Mouse (Mus musculus): ENCODE results near the gene Trim47. TPM values are rescaled to one million over a fixed set of nuclear protein-coding genes. Genes with fewer than 3 reads are reported as not detected.

Trim47 gene
- polyA plus RNA-seq, 1 experiment from 2014 or later = 6.2 TPM

GRCm38 (mm10) chr11:116081081-116081480, 45.9 kb downstream of the Trim47 start:
- no peaks in the 10 kb centered on the region for H3K27me3 ChIP-seq (replicated peaks)
- H3K4me3 ChIP-seq = no peak overlapping the region
- no peak overlapping the region for H3K4me2 ChIP-seq
- H3K27ac ChIP-seq = peak overlapping the region; percentile 99
- no peak for ATAC-seq
- WGBS (ENCODE audit: insufficient replicate concordance) = 64% methylated on average over 6 of the region's 6 CpGs
- H3K9me3 ChIP-seq (replicated peaks) = no peaks in the 10 kb centered on the region
- H3K4me1 ChIP-seq = peaks cover 94% of the 10 kb centered on the region
- peak overlapping the region; percentile 3; the same call in 1 of the 2 replicates for H3K9ac ChIP-seq
- peaks cover 66% of the 10 kb centered on the region for H3K36me3 ChIP-seq

GRCm38 (mm10) chr11:116079511-116079910, 47.5 kb downstream of the Trim47 start:
- Histone ChIP-seq H3K4me3 (no peak overlapping the region), H3K27ac (peak overlapping the region; percentile 99), H3K4me2 (no peak overlapping the region), H3K9me3 (replicated peaks) (no peaks in the 10 kb centered on the region), H3K4me1 (peaks cover 93% of the 10 kb centered on the region), H3K27me3 (replicated peaks) (no peaks in the 10 kb centered on the region), H3K36me3 (peaks cover 58% of the 10 kb centered on the region), H3K9ac (0 out of 2 replicates have a peak overlapping the region, but pooled peaks have one; percentile 0)
- 59% methylated on average over 10 of the region's 10 CpGs for WGBS (ENCODE audit: insufficient replicate concordance)
- no peak for ATAC-seq

GRCm38 (mm10) chr11:116078676-116079320, 48.2 kb downstream of the Trim47 start:
- peaks cover 93% of the 10 kb centered on the region for H3K4me1 ChIP-seq
- ATAC-seq = no peak
- no peaks in the 10 kb centered on the region for H3K9me3 ChIP-seq (replicated peaks)
- H3K27me3 ChIP-seq (replicated peaks) = no peaks in the 10 kb centered on the region
- peak overlapping the region; percentile 99 for H3K27ac ChIP-seq
- peak overlapping the region; percentile 97 for H3K4me2 ChIP-seq
- H3K36me3 ChIP-seq = peaks cover 58% of the 10 kb centered on the region
- H3K9ac ChIP-seq = peak overlapping the region; percentile 93
- H3K4me3 ChIP-seq = peak overlapping the region; percentile 73; the same call in 1 of the 2 replicates
- 56% methylated on average over 10 of the region's 10 CpGs for WGBS (ENCODE audit: insufficient replicate concordance)

GRCm38 (mm10) chr11:116078221-116078620, 48.8 kb downstream of the Trim47 start:
- no peaks in the 10 kb centered on the region for H3K27me3 ChIP-seq (replicated peaks)
- 3% methylated on average over 16 of the region's 16 CpGs for WGBS (ENCODE audit: insufficient replicate concordance)
- peak overlapping the region; percentile 93 for H3K9ac ChIP-seq
- peaks cover 58% of the 10 kb centered on the region for H3K36me3 ChIP-seq
- H3K4me3 ChIP-seq = peak overlapping the region; percentile 73
- no peaks in the 10 kb centered on the region for H3K9me3 ChIP-seq (replicated peaks)
- H3K27ac ChIP-seq = peak overlapping the region; percentile 99
- peak overlapping the region; percentile 97 for H3K4me2 ChIP-seq
- peak; percentile 27 for ATAC-seq
- H3K4me1 ChIP-seq = peaks cover 89% of the 10 kb centered on the region

- peaks cover 86% of the 10 kb centered on the region for H3K4me1 ChIP-seq
- whole genome bisulfite sequencing (ENCODE audit: insufficient replicate concordance) = 9% methylated on average over 22 of the region's 22 CpGs
- ATAC-seq = peak; percentile 89
These were observed 49.4 kb downstream of the Trim47 start, which contains the start of gene Unc13d for GRCm38 (mm10) chr11:116077446-116078204. TSS of gene Unc13d (minus strand) at chr11:116077961.

GRCm38 (mm10) chr11:116076836-116077235, 50.2 kb downstream of the Trim47 start:
- Histone ChIP-seq H3K27ac (peak overlapping the region; percentile 99), H3K9me3 (replicated peaks) (no peaks in the 10 kb centered on the region), H3K9ac (peak overlapping the region; percentile 93), H3K36me3 (peaks cover 56% of the 10 kb centered on the region), H3K4me1 (peaks cover 78% of the 10 kb centered on the region), H3K4me3 (peak overlapping the region; percentile 73), H3K4me2 (peak overlapping the region; percentile 97), H3K27me3 (replicated peaks) (no peaks in the 10 kb centered on the region)
- 13% methylated on average over 7 of the region's 7 CpGs for WGBS (ENCODE audit: insufficient replicate concordance)
- peak; percentile 57 for ATAC-seq

More at GRCm38 (mm10) chr11:116077446-116078204, 49.4 kb downstream of the Trim47 start, which contains the start of gene Unc13d:
- Histone ChIP-seq H3K9me3 (replicated peaks) (no peaks in the 10 kb centered on the region), H3K27ac (peak within 1 kb of the TSS; percentile 99), H3K36me3 (peaks cover 59% of the 10 kb centered on the region), H3K4me2 (peak within 1 kb of the TSS; percentile 97), H3K27me3 (replicated peaks) (no peaks in the 10 kb centered on the region), H3K4me3 (peak within 1 kb of the TSS; percentile 73), H3K9ac (peak within 1 kb of the TSS; percentile 93)

GRCm38 (mm10) chr11:116076266-116076540, 50.8 kb downstream of the Trim47 start:
- H3K4me1 ChIP-seq = peaks cover 79% of the 10 kb centered on the region

GRCm38 (mm10) chr11:116075539-116076265, 51.3 kb downstream of the Trim47 start:
- Histone ChIP-seq H3K4me1 (peaks cover 74% of the 10 kb centered on the region), H3K9ac (peak overlapping the region; percentile 93), H3K27ac (peak overlapping the region; percentile 99), H3K4me3 (peak overlapping the region; percentile 73), H3K27me3 (replicated peaks) (no peaks in the 10 kb centered on the region), H3K4me2 (peak overlapping the region; percentile 97), H3K36me3 (peaks cover 51% of the 10 kb centered on the region), H3K9me3 (replicated peaks) (no peaks in the 10 kb centered on the region)
- 0 out of 2 replicates have a peak, but pooled peaks have one; percentile 2 for ATAC-seq
- 23% methylated on average over 20 of the region's 20 CpGs for WGBS (ENCODE audit: insufficient replicate concordance)

More at GRCm38 (mm10) chr11:116076266-116076540, 50.8 kb downstream of the Trim47 start:
- peaks cover 56% of the 10 kb centered on the region for H3K36me3 ChIP-seq
- H3K9ac ChIP-seq = peak overlapping the region; percentile 93
- H3K4me2 ChIP-seq = peak overlapping the region; percentile 97
- no peak for ATAC-seq
- 38% methylated on average over 7 of the region's 7 CpGs for WGBS (ENCODE audit: insufficient replicate concordance)
- H3K4me3 ChIP-seq = peak overlapping the region; percentile 73
- no peaks in the 10 kb centered on the region for H3K27me3 ChIP-seq (replicated peaks)
- no peaks in the 10 kb centered on the region for H3K9me3 ChIP-seq (replicated peaks)
- peak overlapping the region; percentile 99 for H3K27ac ChIP-seq

- Histone ChIP-seq H3K9me3 (replicated peaks) (no peaks in the 10 kb centered on the region), H3K4me1 (peaks cover 63% of the 10 kb centered on the region), H3K4me2 (no peak overlapping the region), H3K4me3 (no peak overlapping the region), H3K27ac (peak overlapping the region; percentile 57), H3K9ac (no peak overlapping the region), H3K36me3 (peaks cover 47% of the 10 kb centered on the region), H3K27me3 (replicated peaks) (no peaks in the 10 kb centered on the region)
- 39% methylated on average over 7 of the region's 7 CpGs for WGBS (ENCODE audit: insufficient replicate concordance)
- no peak for ATAC-seq
These were observed 52.5 kb downstream of the Trim47 start for GRCm38 (mm10) chr11:116074436-116074991.

GRCm38 (mm10) chr11:116072608-116073007, 54.4 kb downstream of the Trim47 start:
- peaks cover 44% of the 10 kb centered on the region for H3K4me1 ChIP-seq
- no peak overlapping the region for H3K9ac ChIP-seq
- no peak overlapping the region for H3K4me2 ChIP-seq
- H3K27ac ChIP-seq = no peak overlapping the region
- ATAC-seq = no peak
- no peaks in the 10 kb centered on the region for H3K9me3 ChIP-seq (replicated peaks)
- H3K4me3 ChIP-seq = no peak overlapping the region
- H3K36me3 ChIP-seq = peaks cover 57% of the 10 kb centered on the region
- 82% methylated on average over 3 of the region's 3 CpGs for WGBS (ENCODE audit: insufficient replicate concordance)
- H3K27me3 ChIP-seq (replicated peaks) = no peaks in the 10 kb centered on the region

GRCm38 (mm10) chr11:116071510-116071909, 55.5 kb downstream of the Trim47 start:
- no peak for ATAC-seq
- WGBS (ENCODE audit: insufficient replicate concordance) = 38% methylated on average over 5 of the region's 5 CpGs
- Histone ChIP-seq H3K4me3 (no peak overlapping the region), H3K36me3 (peaks cover 68% of the 10 kb centered on the region), H3K4me2 (no peak overlapping the region), H3K4me1 (peaks cover 40% of the 10 kb centered on the region), H3K27me3 (replicated peaks) (no peaks in the 10 kb centered on the region), H3K9ac (no peak overlapping the region), H3K9me3 (replicated peaks) (no peaks in the 10 kb centered on the region), H3K27ac (no peak overlapping the region)
